Mouse (Mus musculus) C2C12 (cell line): ENCODE results near the gene Bckdhb. TPM values are rescaled to one million over a fixed set of nuclear protein-coding genes. Genes with fewer than 3 reads are reported as not detected.
"Not testable (repeated sequence)": the region's sequence is repeated elsewhere in the genome, so short reads cannot be mapped to it uniquely, and the experiment has no call there.

Experiments used
- H3K27me3 ChIP-seq: one replicate; pipeline ENCODE4 v1.6.1; 2011; ENCODE audit not compliant: control insufficient read depth, insufficient read depth, insufficient read length
- H3K36me3 ChIP-seq: one replicate; pipeline ENCODE4 v1.6.1; 2011; ENCODE audit not compliant: control insufficient read depth, insufficient read depth
- H3K4me3 ChIP-seq: one replicate; pipeline ENCODE4 v1.5.1; 2011; ENCODE audit warnings: mild to moderate bottlenecking, control low read depth; ENCODE audit not compliant: poor library complexity, insufficient read depth, severe bottlenecking
- H3K79me2 ChIP-seq: one replicate; pipeline ENCODE4 v1.6.1; 2011; ENCODE audit not compliant: control insufficient read depth, insufficient read depth
- H3K79me3 ChIP-seq: one replicate; pipeline ENCODE4 v1.6.1; 2011; ENCODE audit warnings: low read depth, control low read depth
- H3ac ChIP-seq: one replicate; pipeline ENCODE3; 2011; ENCODE audit warnings: low read depth; ENCODE audit not compliant: control insufficient read depth, insufficient read length
- CEBPB ChIP-seq: IDR thresholded peaks from one replicate; pipeline ENCODE4 v1.6.1; 2011; ENCODE audit warnings: low read depth, mild to moderate bottlenecking, control low read depth, moderate library complexity
- CTCF ChIP-seq: IDR thresholded peaks from one replicate; pipeline ENCODE4 v1.5.1; 2011; ENCODE audit not compliant: control insufficient read depth, insufficient read depth, insufficient read length
- FOSL1 ChIP-seq: IDR thresholded peaks from one replicate; pipeline ENCODE4 v1.8.0; 2011; ENCODE audit warnings: mild to moderate bottlenecking, low read length; ENCODE audit not compliant: poor library complexity, insufficient read depth, severe bottlenecking
- MAX ChIP-seq: IDR thresholded peaks from one replicate; pipeline ENCODE4 v1.6.1; 2011; ENCODE audit warnings: mild to moderate bottlenecking, control low read depth
- MYOD1 ChIP-seq: IDR thresholded peaks from one replicate; pipeline ENCODE4 v1.6.1; 2011; ENCODE audit warnings: low read depth; ENCODE audit not compliant: control insufficient read depth, insufficient read length
- MYOG ChIP-seq: IDR thresholded peaks from one replicate; pipeline ENCODE4 v1.6.1; 2011; ENCODE audit not compliant: control insufficient read depth, insufficient read length; ENCODE audit errors: extremely low read depth
- USF1 ChIP-seq: IDR thresholded peaks from one replicate; pipeline ENCODE4 v1.6.1; 2011; ENCODE audit warnings: low read depth, mild to moderate bottlenecking, control low read depth, moderate library complexity
- polyA plus RNA-seq: library from polyadenylated mRNA; unstranded; fragments of >200 nt; fragmentation: generic; extraction: Trizol; gene quantifications from one replicate; pipeline ENCODE4 v1.2.1, GENCODE M21; 2012; ENCODE audit warnings: missing spikeins

Gene Bckdhb
- polyA plus RNA-seq, 1 experiment, result 1.8 TPM

GRCm38 (mm10) chr9:84011146-84011545, 86.2 kb downstream of the Bckdhb start:
- no peaks in the 10 kb centered on the region for H3K79me2 ChIP-seq
- no peak overlapping the region for H3ac ChIP-seq
- TF ChIP-seq FOSL1, result no peak
- no peak for TF ChIP-seq CEBPB
- no peak for TF ChIP-seq MYOD1
- TF ChIP-seq MAX, result no peak
- no peak for TF ChIP-seq USF1
- TF ChIP-seq CTCF, result no peak
- no peak for TF ChIP-seq MYOG
- H3K79me3 ChIP-seq, result no peaks in the 10 kb centered on the region
- no peaks in the 10 kb centered on the region for H3K27me3 ChIP-seq
- no peak overlapping the region for H3K4me3 ChIP-seq
- H3K36me3 ChIP-seq, result no peaks in the 10 kb centered on the region

GRCm38 (mm10) chr9:84018141-84018540, 93.2 kb downstream of the Bckdhb start:
- not testable (repeated sequence) for H3K79me2 ChIP-seq, H3K36me3 ChIP-seq, H3K27me3 ChIP-seq, H3K79me3 ChIP-seq, H3ac ChIP-seq, H3K4me3 ChIP-seq

- TF ChIP-seq MYOG (no peak), CTCF (peak; percentile 14)
- Histone ChIP-seq H3K27me3 (no peaks in the 10 kb centered on the region), H3K4me3 (no peak overlapping the region), H3K79me2 (no peaks in the 10 kb centered on the region), H3K36me3 (no peaks in the 10 kb centered on the region), H3K79me3 (no peaks in the 10 kb centered on the region), H3ac (no peak overlapping the region)
Measured at GRCm38 (mm10) chr9:84019627-84020026, 94.7 kb downstream of the Bckdhb start.

GRCm38 (mm10) chr9:84021189-84021588, 96.2 kb downstream of the Bckdhb start:
- H3ac ChIP-seq, result no peak overlapping the region
- H3K36me3 ChIP-seq, result no peaks in the 10 kb centered on the region
- H3K4me3 ChIP-seq, result no peak overlapping the region
- TF ChIP-seq MYOG (no peak), CEBPB (no peak), CTCF (no peak), FOSL1 (no peak), USF1 (no peak), MYOD1 (no peak), MAX (no peak)
- H3K79me3 ChIP-seq, result no peaks in the 10 kb centered on the region
- no peaks in the 10 kb centered on the region for H3K79me2 ChIP-seq
- no peaks in the 10 kb centered on the region for H3K27me3 ChIP-seq

GRCm38 (mm10) chr9:84028120-84028519, 103.2 kb downstream of the Bckdhb start:
- no peaks in the 10 kb centered on the region for H3K27me3 ChIP-seq
- H3ac ChIP-seq, result no peak overlapping the region
- H3K4me3 ChIP-seq, result no peak overlapping the region
- no peak for TF ChIP-seq MYOG
- no peak for TF ChIP-seq USF1
- no peak for TF ChIP-seq FOSL1
- no peak for TF ChIP-seq MAX
- no peak for TF ChIP-seq CTCF
- no peak for TF ChIP-seq MYOD1
- no peak for TF ChIP-seq CEBPB
- no peaks in the 10 kb centered on the region for H3K79me2 ChIP-seq
- no peaks in the 10 kb centered on the region for H3K36me3 ChIP-seq
- H3K79me3 ChIP-seq, result no peaks in the 10 kb centered on the region

- TF ChIP-seq MYOG, result no peak
Measured at GRCm38 (mm10) chr9:84030691-84031290, 105.8 kb downstream of the Bckdhb start.

More at GRCm38 (mm10) chr9:84030691-84031290, 105.8 kb downstream of the Bckdhb start:
- Histone ChIP-seq H3K79me3 (no peaks in the 10 kb centered on the region), H3K79me2 (no peaks in the 10 kb centered on the region), H3K27me3 (no peaks in the 10 kb centered on the region), H3K4me3 (no peak overlapping the region), H3K36me3 (no peaks in the 10 kb centered on the region), H3ac (no peak overlapping the region)
